ENCODE assay signal across 9 mouse cellular contexts in the genomic region with DNA sequence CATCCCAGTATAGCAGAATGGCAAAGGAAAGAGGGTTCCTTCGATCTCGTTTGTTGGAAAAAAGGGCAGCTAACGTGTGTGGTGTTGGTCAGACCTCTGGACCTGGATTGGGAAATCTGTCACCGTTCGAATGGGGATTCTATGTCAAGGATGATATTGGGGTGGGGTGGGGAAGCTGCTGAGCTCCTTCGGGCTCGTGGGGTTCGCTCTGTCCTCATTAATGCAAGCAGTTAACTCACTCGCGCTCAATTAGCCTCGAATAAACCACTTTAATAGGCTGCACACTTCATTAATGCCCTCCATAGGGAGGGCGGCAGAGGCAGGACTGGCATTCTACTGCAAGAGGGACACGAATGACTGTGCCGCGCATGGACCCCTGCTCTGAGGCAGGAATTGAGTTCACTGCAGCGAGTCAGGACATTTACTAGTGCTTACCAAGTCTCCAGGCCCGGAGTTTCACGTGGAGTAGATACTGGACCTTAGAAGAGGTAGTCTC. TPM values are rescaled to one million over a fixed set of nuclear protein-coding genes. Genes with fewer than 3 reads are reported as not detected.
DNase-seq lines count a peak whose midpoint lies in the region; ATAC-seq lines count a peak whose summit lies in the region.
"Had no signal": no experiment of that assay in that cellular context is flagged by ENCODE, and none has a peak within 500 bp of the region (broad histone marks: within the 10 kb centered on the region; RNA-seq: fewer than 3 reads in every experiment).

No protein-coding gene starts in this region.

- H3K4me2 ChIP-seq in kidney, embryonic 15.5 days = peak overlapping the region; percentile 74
- H3K4me2 ChIP-seq in embryonic facial prominence, embryonic 11.5 days (ENCODE audit: low read depth, low read length) = peak overlapping the region; percentile 49

- H3K9me3 ChIP-seq in kidney, embryonic 15.5 days (replicated peaks) = no peaks in the 10 kb centered on the region
- H3K9me3 ChIP-seq in embryonic facial prominence, embryonic 11.5 days (replicated peaks; ENCODE audit: control insufficient read depth, low read length) = no peaks in the 10 kb centered on the region
- no peaks in the 10 kb centered on the region for H3K9me3 ChIP-seq in hindbrain, embryonic 10.5 days

- H3K27ac ChIP-seq in kidney, embryonic 15.5 days = peak overlapping the region; percentile 28; the same call in 1 of the 2 replicates
- H3K27ac ChIP-seq in embryonic facial prominence, embryonic 11.5 days (replicated peaks; ENCODE audit: low read depth, low read length) = no peak overlapping the region
- H3K27ac ChIP-seq in hindbrain, embryonic 10.5 days = no peak overlapping the region

- WGBS in kidney, embryonic 15.5 days = 5% methylated on average over 18 of the region's 18 CpGs
- 1% methylated on average over 18 of the region's 18 CpGs for WGBS in embryonic facial prominence, embryonic 11.5 days
- 1% methylated on average over 18 of the region's 18 CpGs for WGBS in hindbrain, embryonic 10.5 days

- H3K4me1 ChIP-seq in kidney, embryonic 15.5 days = peaks cover 54% of the 10 kb centered on the region
- H3K4me1 ChIP-seq in embryonic facial prominence, embryonic 11.5 days (ENCODE audit: control insufficient read depth, insufficient read depth, low read length) = peaks cover 8% of the 10 kb centered on the region
- peaks cover 30% of the 10 kb centered on the region for H3K4me1 ChIP-seq in hindbrain, embryonic 10.5 days (replicated peaks)

- H3K9ac ChIP-seq in kidney, embryonic 15.5 days = peak overlapping the region; percentile 49
- H3K9ac ChIP-seq in embryonic facial prominence, embryonic 11.5 days (replicated peaks; ENCODE audit: low read length) = peak overlapping the region; percentile 70

- peaks cover 94% of the 10 kb centered on the region for H3K27me3 ChIP-seq in kidney, embryonic 15.5 days
- peaks cover 57% of the 10 kb centered on the region for H3K27me3 ChIP-seq in embryonic facial prominence, embryonic 11.5 days (ENCODE audit: control insufficient read depth, insufficient read depth, low read length)
- peaks cover 100% of the 10 kb centered on the region for H3K27me3 ChIP-seq in hindbrain, embryonic 10.5 days (ENCODE audit: insufficient read depth, poor library complexity, severe bottlenecking)

- H3K36me3 ChIP-seq in kidney, embryonic 15.5 days = no peaks in the 10 kb centered on the region
- H3K36me3 ChIP-seq in embryonic facial prominence, embryonic 11.5 days (replicated peaks; ENCODE audit: control insufficient read depth, insufficient read depth, low read depth, low read length) = no peaks in the 10 kb centered on the region
- no peaks in the 10 kb centered on the region for H3K36me3 ChIP-seq in hindbrain, embryonic 10.5 days
- H3K36me3 ChIP-seq: G1E had no signal

- ATAC-seq in kidney, embryonic 15.5 days (replicated peaks; ENCODE audit: low FRiP score) = no peak
- no peak for ATAC-seq in embryonic facial prominence, embryonic 11.5 days (replicated peaks; ENCODE audit: insufficient number of reproducible peaks, low FRiP score, low TSS enrichment, low read depth)
- no peak for ATAC-seq in activated CD4-positive, CD25-positive, alpha-beta regulatory T cell, adult 4 months

- peak overlapping the region; percentile 55 for H3K4me3 ChIP-seq in kidney, embryonic 15.5 days (replicated peaks)
- H3K4me3 ChIP-seq in embryonic facial prominence, embryonic 11.5 days (ENCODE audit: low read depth, low read length) = peak overlapping the region; percentile 59
- H3K4me3 ChIP-seq in hindbrain, embryonic 10.5 days = peak overlapping the region; percentile 9; the same call in 1 of the 2 replicates

- no peak for DNase-seq in kidney, adult 18-20 months
- no peak for DNase-seq in embryonic facial prominence, embryonic 11.5 days (ENCODE audit: low spot score)
- DNase-seq in hindbrain, embryonic 10.5 days (ENCODE audit: low spot score) = peak; percentile 42
- peak; percentile 52 for DNase-seq in neural tube, embryonic 10.5 days (ENCODE audit: extremely low spot score, low spot score)
- no peak for DNase-seq in urinary bladder, adult 2 months (ENCODE audit: low spot score)
- DNase-seq: gastrocnemius, postnatal 14 days had no signal

RNA-seq across cellular contexts. Expression of gene Osr1, which starts 6.2 kb away (rescaled TPM):
- polyA plus RNA-seq in kidney, embryonic 15.5 days (2015; fragmentation: Nextera tagmentation; extraction: Ambion mirVana) = 30.4 and 35.7 TPM in 2 replicates
- 43.8 and 46.8 TPM in 2 replicates for polyA plus RNA-seq in embryonic facial prominence, embryonic 11.5 days (2014; fragmentation: Nextera tagmentation; extraction: Ambion mirVana)
- polyA plus RNA-seq in hindbrain, embryonic 10.5 days (2016; fragmentation: Nextera tagmentation; extraction: Ambion mirVana) = 5.1 and 7.8 TPM in 2 replicates
- 59.8 and 99.7 TPM in 2 replicates for polyA plus RNA-seq in urinary bladder, adult 2 months (2012; rRNA removed)
- not detected for polyA plus RNA-seq in activated CD4-positive, CD25-positive, alpha-beta regulatory T cell, adult 4 months (2017; shearing (Covaris generic))
- polyA plus RNA-seq: G1E had no signal

Comparison
In these comparisons a context has a peak if more than half of its experiments do, and no peak if none do; other contexts are left out.
1. H3K4me3 ChIP-seq: peak in every context shown above with its lines; median percentile 59 in embryonic facial prominence, embryonic 11.5 days; 55 in kidney, embryonic 15.5 days; 9 in hindbrain, embryonic 10.5 days.
2. DNase-seq: peak in hindbrain, embryonic 10.5 days (single experiment) and neural tube, embryonic 10.5 days (single experiment); none in kidney, adult 18-20 months (single experiment), embryonic facial prominence, embryonic 11.5 days (single experiment) and urinary bladder, adult 2 months (single experiment).